Mouse (Mus musculus) adrenal gland, adult 8-10 months (tissue): ENCODE results near the gene Mydgf. TPM values are rescaled to one million over a fixed set of nuclear protein-coding genes. Genes with fewer than 3 reads are reported as not detected.
A peak's percentile ranks its signal among the peaks of the same experiment; 100 is the strongest.

Experiments
- DNase-seq: peaks from one replicate; pipeline ENCODE4 v3.0.0; 2022
- microRNA-seq, 2 experiments: library from miRNA; unstranded; fragments of <30 nt; microRNA quantifications; one replicate each; pipeline ENCODE4 v1.2.0; 2022
- total RNA-seq, 4 experiments: library from RNA; stranded (reverse); gene quantifications; 2 replicates each; pipeline ENCODE4 v1.2.4; 2022

Gene Mydgf
- total RNA-seq, 4 experiments from 2014 or later = 49.4 to 62.3 (median 54.2) TPM

DNA sequence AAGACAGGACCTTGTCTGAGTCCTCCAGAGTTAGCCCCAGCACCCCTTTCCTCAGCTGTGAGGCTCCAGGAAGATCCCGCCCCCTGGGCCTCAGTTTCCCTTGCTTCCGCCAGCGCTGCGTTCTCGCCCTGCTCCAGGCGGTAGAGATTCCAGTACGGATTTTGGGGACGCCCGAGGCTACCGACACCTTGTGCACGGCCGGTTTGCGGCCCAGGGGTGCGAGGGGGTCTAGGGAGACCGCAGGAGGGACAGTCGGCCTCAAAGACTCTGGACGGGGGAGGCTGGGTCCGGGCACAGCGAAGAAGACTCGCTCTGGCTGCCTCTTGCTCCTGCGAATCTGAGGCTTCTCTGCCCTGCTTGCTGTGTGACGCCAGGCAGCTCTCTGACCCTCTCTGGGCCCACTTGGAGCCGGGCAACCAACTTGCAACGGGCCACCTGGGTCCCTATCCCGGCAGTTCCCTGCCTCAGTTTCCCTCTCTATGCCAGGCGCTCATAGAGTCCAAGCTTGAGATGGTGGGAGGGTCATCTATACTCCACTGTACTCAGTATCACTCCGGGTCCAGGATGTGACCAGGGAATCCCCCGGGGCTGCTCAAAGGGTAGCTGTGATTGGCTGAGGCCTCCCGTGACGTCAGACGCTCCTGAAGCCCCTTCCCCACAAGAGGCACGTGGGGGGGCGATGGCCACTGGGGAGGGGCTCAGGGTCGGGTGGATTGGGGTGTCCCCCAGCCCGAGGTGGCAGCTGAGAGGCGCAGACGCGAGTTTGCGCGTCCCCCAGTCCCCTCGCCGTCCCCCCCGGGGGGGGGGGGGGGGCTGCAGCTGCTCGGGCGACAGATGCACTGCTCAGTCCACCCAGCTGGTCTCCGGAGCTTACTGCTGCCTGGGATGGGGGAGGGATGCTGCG is 41.8 kb downstream of the Mydgf start:
- no peak for DNase-seq

DNA sequence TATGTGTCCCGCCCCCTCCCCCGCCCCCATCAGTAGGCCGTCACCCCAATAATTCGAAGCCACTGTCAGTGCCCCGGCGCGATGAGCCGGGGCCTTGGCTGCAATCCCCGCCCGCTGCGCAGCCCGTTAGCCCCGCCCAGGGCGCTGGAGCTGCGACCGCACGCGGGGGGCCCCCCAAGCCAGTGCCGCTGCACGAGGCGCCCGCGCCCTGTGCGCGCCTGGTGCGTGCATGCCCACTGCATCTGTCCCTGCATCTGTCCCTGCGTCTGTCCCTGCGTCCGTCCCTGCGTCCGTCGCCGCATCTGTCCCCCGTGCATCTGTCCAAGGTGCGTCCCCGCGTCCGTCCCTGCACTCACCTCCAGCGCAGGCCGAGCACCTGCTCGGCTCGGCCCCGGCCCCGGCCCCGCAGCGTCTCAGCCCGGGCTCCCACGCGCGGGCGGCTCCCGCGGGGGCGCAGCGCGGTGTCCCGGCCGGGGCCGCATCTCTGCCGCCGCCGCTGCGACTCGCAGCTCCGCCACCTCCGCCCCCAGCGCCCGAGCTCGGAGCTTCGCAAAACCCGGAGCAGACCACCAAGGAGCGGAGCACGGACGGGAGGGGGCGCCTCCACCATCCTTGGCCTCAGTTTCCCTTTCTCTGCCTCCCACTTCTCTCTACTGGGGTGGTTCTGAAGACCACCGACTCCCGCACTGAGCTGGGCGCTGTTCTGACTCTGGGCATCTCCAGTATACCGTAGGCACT is 43.7 kb downstream of the Mydgf start, which contains the start of gene Sema6b:
Sema6b (minus strand) TSS at position 486 of the 738 bp plus-strand sequence.
- no peak for DNase-seq

- DNase-seq = no peak
Measured at GRCm38 (mm10) chr17:56139355-56139754, 44.4 kb downstream of the Mydgf start.

DNA sequence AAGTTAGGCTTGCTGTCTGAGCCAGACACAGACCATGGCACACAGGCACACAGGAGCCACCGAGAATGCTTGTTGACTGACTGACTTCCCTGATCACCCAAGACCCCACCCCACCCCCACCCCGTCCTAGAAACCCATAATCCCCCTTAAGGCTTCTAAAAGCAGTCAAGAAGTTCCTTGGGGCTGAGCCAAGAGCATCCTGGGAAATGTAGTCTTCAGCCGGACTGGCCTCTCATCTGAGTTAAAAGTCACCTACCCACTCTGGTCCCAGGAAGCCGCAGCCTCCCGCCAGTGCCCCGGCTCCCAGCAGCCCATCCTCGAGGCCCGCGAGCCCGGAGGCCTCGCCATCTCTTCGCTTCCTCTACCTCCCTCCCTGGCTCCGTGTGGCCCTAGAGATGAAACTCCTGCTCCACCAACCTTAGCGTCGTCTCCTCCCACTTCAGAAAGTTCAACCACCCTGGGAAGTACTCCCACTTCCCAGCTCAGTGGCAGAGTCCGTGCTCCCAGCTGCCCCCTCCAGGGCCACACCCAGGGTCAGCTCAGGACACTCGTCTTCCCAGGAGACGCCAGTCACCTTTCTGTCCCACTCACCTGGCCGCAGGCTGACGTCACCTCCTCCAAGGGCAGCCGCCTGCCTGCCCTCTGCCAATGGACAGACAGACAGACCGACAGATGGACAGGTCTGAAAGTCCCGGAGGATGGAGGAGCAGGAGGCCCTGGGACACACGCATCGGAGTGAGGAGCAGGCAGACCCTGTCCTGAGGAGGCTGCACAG is 45.7 kb downstream of the Mydgf start:
- DNase-seq = no peak

- DNase-seq = no peak
Measured at GRCm38 (mm10) chr17:56136558-56136957, 47.2 kb downstream of the Mydgf start.

- DNase-seq = no peak
Measured at GRCm38 (mm10) chr17:56134463-56134971, 49.2 kb downstream of the Mydgf start.

DNA sequence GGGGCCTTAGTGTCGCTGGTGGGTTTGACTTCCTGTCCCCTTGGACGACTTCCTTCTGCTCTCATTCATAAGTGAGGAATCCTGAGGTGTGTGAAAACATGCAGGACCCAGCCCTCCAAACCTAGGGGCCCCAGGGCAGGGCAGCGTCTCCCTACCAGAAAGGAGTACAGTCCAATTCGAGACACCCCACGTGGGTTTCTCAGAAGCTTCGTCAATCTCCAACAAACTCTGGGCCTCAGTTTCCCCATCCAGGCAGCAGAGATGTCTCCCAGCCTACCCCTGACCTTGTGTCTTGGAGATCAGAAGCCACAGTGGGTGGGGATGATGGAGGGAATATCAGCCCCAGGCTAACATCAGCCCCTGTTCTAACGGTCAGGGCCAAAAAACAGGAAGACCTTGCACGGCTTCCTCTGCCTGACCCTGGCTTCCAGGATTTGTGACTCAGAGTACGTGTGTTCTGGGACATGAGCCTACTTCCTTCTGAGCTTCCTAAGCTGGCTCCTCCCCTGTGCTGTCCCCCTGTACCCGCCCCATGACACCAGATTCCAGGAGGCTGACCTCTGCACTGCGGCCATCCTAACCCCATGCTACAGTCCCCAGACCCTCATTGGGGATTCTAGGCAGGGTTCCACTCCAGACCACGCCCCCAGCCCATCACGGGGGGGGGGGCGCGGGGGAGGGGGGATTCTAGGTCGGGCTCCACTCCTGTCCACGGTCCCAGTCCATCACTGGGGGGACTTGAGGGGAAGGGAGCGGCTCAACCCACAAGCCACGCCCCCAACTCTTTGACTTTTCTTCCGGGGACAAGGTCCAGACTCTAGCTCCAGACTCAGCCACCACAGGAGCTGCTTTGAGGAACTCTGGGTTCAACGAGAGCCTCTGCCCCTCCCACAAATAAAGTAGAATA is 50.0 kb downstream of the Mydgf start:
- peak; percentile 80 for DNase-seq

DNA sequence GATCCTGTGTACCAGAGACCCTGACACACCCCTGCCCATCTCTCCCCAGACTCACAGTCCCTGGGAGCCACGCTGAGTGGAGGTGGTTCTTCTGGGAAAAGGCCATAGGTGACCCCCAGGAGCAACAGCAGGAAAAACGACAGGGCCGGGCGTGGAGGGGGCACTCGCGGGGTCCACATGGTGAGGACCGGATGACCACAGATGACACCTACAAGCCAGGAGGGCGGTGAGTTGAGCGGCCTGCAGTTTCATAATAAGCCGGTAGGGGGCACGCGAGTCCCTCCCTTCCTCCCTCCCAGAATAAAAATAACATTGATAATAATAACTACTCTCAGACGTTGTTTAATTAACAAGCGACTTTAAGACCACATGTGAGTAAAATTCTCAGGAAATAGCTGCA is 51.1 kb downstream of the Mydgf start:
- DNase-seq = no peak

- DNase-seq = no peak
Measured at GRCm38 (mm10) chr17:56131814-56132213, 51.9 kb downstream of the Mydgf start.

- DNase-seq = no peak
Measured at GRCm38 (mm10) chr17:56131136-56131535, 52.6 kb downstream of the Mydgf start.

GRCm38 (mm10) chr17:56128246-56128645 is 55.5 kb downstream of the Mydgf start:
- no peak for DNase-seq

DNA sequence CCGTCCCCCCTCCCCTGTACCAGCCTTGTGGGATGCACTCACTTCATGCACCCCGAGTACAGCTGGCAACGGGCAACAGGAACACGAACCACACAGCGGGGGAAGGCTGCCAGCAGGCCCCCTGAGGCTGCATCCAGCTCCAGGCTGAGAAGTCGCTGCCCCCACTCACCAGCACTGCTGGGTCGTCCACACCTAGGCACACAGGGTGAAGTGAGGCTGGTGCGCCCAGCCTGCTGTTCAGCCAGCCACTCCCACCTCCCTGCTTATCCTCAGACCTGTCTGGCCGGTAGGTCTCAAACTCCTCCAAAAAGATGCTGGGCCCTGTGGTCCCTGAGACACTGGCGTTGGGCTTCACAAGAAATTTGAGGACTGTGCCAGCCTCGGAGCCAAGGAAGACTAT is 57.5 kb downstream of the Mydgf start:
- no peak for DNase-seq

Small RNAs within 50 kb of the gene (microRNA-seq; reads per million reads assigned to microRNA genes)
- gene Gm44397 = 0 reads per million in 2 experiments

Other genes with a start within 250 kb of the Mydgf start
- 1 to 10 TPM; 2.9 to 7.1 (median 4.9) TPM for gene Zfp119b, start 234.4 kb downstream of the Mydgf start, total RNA-seq
- 1 to 10 TPM in 3 of 4 experiments, under 1 TPM in 1; 0.49 to 2.0 (median 1.5) TPM for gene Ebi3, start 231.3 kb downstream of the Mydgf start, total RNA-seq
- gene Yju2, start 224.8 kb downstream of the Mydgf start, total RNA-seq = 10 to 100 TPM; 18.6 to 21.4 (median 20.3) TPM
- gene Shd, start 213.5 kb downstream of the Mydgf start, total RNA-seq = 1 to 10 TPM; 1.7 to 4.8 (median 3.0) TPM
- 1 to 10 TPM in 3 of 4 experiments, under 1 TPM in 1; 0.87 to 3.4 (median 2.9) TPM for gene Fsd1, start 197.4 kb downstream of the Mydgf start, total RNA-seq
- 1 to 10 TPM; 4.8 to 9.3 (median 6.8) TPM for gene Stap2, start 178.3 kb downstream of the Mydgf start, total RNA-seq
- gene Mpnd, start 178.2 kb downstream of the Mydgf start, total RNA-seq = 100 to 1,000 TPM; 101 to 119 (median 110) TPM
- 10 to 100 TPM; 44.3 to 52.5 (median 49.9) TPM for gene Sh3gl1, start 147.3 kb downstream of the Mydgf start, total RNA-seq
- 1 to 10 TPM; 3.8 to 6.0 (median 4.3) TPM for gene Chaf1a, start 143.5 kb downstream of the Mydgf start, total RNA-seq
- gene Ubxn6, start 108.9 kb downstream of the Mydgf start, total RNA-seq = 10 to 100 TPM; 67.6 to 93.5 (median 82.6) TPM
- gene Hdgfl2, start 104.3 kb downstream of the Mydgf start, total RNA-seq = 100 to 1,000 TPM in 1 of 4 experiments, 10 to 100 TPM in 3; 55.6 to 123 (median 80.3) TPM
- gene Plin4, start 74.1 kb downstream of the Mydgf start, total RNA-seq = 100 to 1,000 TPM in 1 of 4 experiments, 10 to 100 TPM in 3; 45.4 to 191 (median 87.0) TPM
- gene Plin5, start 66.3 kb downstream of the Mydgf start, total RNA-seq = 10 to 100 TPM; 20.4 to 32.6 (median 26.9) TPM
- 10 to 100 TPM; 14.5 to 34.6 (median 16.4) TPM for gene Lrg1, start 61.9 kb downstream of the Mydgf start, total RNA-seq
- gene Sema6b, start 43.6 kb downstream of the Mydgf start, total RNA-seq = 10 to 100 TPM in 2 of 4 experiments, 1 to 10 TPM in 2; 6.6 to 12.7 (median 10.9) TPM
- gene Tnfaip8l1, start 21.4 kb downstream of the Mydgf start, total RNA-seq = 1 to 10 TPM; 2.2 to 4.2 (median 3.8) TPM
- 10 to 100 TPM; 35.6 to 41.4 (median 39.6) TPM for gene Dpp9, start 35.0 kb upstream of the Mydgf start, total RNA-seq
- 10 to 100 TPM; 30.4 to 32.5 (median 31.2) TPM for gene Fem1a, start 72.9 kb upstream of the Mydgf start, total RNA-seq
- 10 to 100 TPM; 23.9 to 26.3 (median 24.8) TPM for gene Ticam1, start 92.9 kb upstream of the Mydgf start, total RNA-seq
- gene Plin3, start 109.0 kb upstream of the Mydgf start, total RNA-seq = 100 to 1,000 TPM in 3 of 4 experiments, 10 to 100 TPM in 1; 92.6 to 117 (median 103) TPM
- not detected for gene Arrdc5, start 116.4 kb upstream of the Mydgf start, total RNA-seq
- 1 to 10 TPM; 1.8 to 3.4 (median 2.6) TPM for gene Uhrf1, start 119.4 kb upstream of the Mydgf start, total RNA-seq
- 10 to 100 TPM; 36.7 to 54.1 (median 47.4) TPM for gene Kdm4b, start 142.1 kb upstream of the Mydgf start, total RNA-seq